Mouse (Mus musculus): ENCODE data around the gene Rbms1.

Rbms1 gene

DNA sequence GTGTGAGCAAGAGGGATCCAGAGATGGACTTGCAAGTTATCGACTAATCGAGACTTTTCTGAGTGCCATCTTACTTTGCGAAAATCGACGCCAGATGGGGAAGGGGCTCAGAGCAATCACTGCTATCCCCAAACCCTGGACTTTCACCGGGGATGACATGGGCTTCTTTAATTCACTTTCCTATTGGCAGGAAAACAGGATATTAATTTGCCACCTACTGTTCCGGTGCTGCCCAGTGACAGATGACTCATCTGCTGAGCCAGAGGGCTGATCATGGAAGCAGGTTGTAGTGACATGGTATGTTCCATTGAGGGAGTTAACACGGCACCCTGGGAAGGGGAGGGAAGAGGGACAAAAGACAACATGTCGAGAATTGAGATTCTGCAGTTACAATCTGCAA, 206.8 kb downstream of the Rbms1 start:
- DNase-seq (ENCODE audit: low spot score) = no peak

DNA sequence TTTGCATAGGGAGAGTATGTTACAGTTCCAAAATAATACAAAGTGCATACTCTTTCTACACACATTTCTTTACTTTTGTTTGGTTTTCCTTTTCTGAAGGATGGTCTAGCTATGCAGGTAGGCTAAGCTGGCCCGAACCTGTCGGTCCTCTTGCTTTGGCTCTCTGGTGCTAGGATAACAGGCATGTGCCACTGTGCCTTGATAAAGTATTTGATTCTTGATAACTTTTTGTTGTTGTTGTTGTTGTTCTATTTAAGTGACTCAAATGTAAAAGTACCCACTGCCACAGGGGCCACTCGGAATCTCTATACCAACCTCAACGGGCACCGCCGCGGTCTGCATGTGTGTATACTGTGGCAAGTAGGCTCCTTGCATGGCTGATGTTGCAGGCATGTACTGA, 207.9 kb downstream of the Rbms1 start:
- DNase-seq (ENCODE audit: low spot score) = no peak

DNA sequence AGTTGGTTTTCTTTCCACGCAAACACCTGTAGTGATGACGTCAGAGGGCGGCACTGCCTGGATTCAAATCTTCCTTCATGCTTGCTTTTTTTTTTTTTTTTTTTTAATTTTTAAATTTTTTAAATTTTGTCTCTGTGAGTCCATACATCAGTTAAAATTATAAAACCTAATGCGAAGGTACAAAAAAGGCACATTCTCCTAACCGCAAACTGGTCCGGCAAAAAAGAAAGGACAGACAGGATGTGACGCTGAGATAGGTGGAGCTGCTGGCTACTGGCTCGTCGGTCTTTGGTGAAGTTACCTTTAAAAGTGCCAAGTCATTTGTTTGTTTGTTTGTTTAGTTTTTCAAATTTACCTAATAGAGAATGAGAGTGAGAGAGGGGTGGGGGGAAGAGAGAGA, 211.7 kb downstream of the Rbms1 start:
- no peak for DNase-seq (ENCODE audit: low spot score)

DNA sequence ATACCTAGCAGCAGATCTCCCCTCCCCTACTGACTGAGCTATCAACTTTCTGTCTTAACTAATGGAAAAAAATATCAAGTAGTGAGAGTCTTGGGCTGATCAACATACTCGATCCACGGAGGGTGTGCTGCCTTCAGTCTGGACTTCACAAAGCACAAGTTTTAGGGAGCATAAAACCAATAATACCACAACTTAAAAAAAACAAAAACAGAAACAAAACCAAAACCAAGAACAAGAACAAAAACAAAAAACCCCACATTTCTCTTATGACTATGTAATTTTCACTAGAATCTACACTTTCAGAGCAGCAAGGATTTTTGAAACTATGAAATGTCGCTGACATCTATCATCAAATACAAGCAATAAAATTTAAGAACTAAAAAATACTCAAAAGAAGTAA, 212.4 kb downstream of the Rbms1 start:
- DNase-seq (ENCODE audit: low spot score) = no peak

DNA sequence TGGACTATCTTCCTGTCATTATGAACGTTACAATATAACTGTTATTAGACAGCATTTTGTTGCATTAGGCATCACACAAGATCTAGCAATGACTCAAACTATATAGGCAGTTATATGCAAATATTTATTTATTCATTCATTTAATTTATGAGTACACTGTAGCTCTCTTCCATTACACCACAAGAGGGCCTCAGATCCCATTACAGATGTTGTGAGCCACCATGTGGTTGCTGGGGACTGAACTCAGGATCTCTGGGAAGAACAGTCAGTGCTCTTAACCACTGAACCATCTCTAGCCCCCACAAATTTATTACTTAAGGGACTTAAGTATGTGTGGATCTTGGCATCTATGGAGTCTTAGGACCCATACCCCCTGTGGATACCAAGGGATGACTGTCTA, 214.4 kb downstream of the Rbms1 start:
- no peak for DNase-seq (ENCODE audit: low spot score)

DNA sequence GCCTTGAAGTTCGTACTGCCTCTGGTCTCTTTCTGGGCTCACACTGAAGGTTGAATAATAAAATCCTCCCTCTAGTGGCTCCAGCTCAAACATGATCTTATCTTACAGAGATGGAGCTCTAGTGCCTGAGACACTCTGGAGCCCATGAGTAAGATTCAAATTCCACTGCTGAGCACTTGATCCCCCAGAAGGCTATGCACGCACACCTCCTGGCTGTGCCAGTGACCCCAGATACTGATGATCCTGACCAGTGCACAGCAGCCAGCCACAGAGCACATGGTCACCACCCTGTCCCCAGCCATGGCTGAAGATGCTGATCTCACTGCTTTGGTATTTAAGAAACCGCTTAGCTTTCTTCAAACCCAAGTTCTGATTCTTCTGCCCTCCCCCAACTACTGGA, 215.4 kb downstream of the Rbms1 start:
- DNase-seq (ENCODE audit: low spot score) = no peak

DNA sequence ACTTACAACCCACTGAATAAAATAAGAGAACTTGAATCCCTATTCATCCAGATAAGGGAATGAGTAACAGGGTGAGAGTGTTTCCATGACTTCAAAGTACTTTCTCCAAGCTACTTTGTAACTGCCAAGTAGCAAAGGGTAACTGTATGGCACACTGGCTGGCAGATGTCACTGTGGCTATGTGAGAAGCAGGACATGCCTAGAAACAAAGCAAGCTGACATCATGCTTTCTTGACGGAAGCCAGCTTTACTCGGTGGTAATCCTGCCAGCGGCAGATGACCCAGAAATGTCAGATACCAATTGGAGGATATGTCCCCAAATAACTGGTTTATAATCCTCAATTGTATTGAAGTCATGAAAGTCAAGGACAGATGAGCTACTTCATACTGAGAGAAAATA, 218.3 kb downstream of the Rbms1 start:
- DNase-seq (ENCODE audit: low spot score) = no peak

DNA sequence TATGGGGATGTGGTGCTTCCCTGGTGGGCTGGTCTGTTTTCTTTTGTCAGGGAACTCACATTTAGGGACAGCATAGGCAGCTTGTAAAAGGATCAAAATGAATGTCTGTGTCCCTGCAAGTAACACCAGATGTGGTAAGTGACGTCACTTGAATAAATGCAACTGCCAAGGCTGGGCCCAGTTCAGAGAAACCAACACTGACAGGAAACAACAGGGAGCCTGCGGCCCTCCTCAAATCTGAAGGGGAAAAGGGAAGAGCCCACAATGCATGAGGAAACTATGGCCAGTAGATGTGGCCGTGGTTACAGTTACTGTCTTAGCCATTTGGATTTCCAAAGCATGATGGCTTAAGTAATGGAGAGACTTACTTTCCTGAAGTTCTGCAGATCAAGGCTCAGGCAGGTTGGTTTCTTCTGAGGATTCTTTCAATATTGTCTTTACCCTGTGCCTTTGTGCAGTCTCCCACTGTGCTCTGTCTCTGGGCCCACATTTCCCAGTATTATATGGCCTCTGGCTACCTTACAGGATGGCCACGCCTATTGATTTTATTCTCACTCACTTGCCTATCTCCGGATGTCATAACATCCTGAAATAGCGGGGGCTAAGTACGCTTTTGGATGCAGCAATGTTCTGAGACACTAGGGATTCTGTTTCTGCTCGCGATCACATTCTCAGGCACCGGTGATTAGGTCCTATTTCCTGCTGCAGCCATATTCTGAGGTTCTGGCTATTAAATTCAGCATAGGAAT, 223.4 kb downstream of the Rbms1 start:
- no peak for DNase-seq (ENCODE audit: low spot score)

DNA sequence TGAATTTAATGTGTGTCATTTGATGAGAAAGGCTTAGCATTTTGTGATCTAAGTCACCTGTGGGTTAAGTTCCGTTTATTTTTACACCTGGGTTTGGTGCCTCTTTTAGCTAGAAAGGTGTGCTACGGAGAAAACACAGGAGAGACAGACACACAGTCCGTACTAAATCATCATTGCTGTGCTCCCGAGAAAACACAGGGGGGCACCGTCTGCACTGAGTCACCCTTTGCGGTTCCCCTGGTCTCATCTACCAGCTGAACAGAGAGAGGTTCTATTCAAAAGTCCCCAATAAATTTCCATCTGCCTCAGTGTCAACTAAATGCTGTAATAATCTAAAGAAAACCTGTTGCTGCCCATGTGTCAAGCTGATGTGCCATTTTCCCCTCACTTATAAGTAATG, 232.1 kb downstream of the Rbms1 start:
- no peak for DNase-seq (ENCODE audit: low spot score)

DNA sequence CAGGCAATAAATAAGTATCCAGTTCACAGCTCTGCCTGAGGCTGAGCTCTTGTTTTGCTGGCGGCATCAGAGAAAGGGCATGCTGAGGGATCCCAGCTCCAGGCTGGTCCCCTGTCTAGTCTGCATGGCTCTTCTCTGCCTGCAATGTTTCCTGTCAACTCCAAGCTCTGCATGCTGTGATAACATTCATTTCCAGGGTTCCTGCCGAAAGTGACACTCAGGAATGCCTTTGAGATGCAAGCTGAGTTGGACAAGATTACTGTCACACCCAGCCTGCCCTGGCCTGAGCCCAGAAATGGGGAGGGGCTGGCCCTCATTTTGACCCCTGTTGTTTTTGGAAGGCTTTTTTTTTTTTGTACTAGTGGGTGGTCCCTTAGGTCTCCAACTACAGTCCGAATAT, 233.0 kb downstream of the Rbms1 start:
- no peak for DNase-seq (ENCODE audit: low spot score)

DNA sequence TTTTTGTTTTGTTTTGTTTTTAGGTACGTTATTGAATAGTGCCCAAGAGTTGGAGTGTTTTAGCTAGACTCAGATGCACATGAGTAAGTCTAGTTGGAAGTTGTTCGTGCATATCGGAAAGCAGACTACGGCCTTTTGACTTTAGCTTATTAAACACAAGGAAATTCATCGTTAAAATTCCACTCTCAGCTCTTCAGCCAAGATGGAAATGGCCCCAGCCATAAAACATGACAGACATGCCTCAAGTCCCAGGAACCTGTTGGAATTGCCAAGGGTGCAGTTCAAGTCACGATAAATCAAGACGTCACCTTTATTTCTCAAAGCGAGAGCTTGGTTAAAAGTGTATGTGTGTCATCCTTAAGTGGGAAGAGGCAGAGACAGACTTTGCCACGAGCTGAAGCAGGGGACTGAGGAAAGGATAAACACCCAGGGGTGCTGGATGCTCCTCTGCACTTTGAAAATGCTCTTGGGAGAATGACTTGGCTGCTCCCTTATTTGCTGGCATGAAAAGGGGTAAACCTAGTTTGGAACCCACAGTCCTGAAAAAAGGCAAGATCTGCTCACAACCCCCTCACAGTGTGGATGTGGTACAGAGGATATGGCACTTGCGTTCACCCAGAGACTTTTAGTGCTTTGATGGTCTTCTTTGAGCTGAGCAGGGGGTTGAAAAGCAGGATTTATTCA, 233.9 kb downstream of the Rbms1 start:
- DNase-seq (ENCODE audit: low spot score) = no peak

DNA sequence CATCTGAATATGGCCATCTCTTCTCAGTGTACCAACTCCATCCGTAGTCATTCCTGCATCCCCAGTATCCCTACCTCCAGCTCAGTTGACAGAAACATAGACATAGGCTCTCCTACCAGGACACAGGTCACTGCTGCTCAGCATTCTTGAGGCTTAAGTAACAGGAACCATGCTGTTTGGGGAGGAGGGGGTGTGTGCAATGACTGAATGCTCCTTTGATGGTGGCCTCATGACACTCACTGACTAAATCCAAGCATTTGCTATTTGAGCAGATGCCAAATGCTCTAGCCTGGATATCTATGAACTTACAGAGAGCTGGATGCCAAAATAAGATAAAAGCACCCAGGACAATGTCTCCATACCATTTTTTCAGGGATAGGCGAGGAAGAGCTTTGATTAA, 238.3 kb downstream of the Rbms1 start:
- DNase-seq (ENCODE audit: low spot score) = no peak

DNA sequence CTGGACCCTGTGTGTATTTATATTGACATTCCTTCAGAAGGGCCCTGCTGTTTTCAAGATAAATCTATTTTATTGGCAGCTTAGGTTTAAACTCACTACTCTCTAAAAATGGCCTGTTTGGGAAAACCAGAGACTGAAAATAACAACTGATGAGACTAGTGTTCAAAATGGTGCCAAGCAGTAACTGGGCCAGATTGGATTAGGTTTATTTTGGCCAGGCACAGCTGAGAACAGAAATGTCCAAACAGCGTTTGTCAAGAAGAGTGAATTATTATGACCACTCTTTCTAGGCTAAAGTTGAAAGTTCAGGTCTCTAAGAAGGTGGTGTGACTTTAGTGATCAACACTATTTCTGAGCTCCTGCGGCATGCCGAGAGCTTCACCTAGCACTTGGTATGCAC, 240.0 kb downstream of the Rbms1 start:
- DNase-seq (ENCODE audit: low spot score) = no peak

DNA sequence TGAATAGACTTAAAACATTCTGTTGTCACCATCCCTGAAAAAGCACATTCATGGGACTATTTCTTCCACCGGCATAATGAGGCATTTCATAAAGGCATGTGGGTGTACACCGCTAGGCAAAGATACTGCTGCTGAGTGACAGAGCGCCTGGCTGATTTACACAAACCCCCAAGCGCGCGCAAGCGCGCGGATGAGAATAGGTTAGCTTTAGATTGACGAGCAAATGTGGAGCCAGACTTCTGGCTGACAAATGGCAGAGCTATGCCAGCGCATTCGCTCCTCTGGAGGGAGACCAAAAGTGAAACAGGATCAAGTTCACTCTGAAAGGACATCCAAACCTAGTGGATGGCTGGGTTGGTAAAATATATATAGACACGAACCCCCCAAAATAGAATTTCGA, 240.5 kb downstream of the Rbms1 start, which contains the start of gene Itgb6:
Gene Itgb6 (minus strand): TSS at position 130 of the 400 bp plus-strand sequence.
- no peak for DNase-seq (ENCODE audit: low spot score)

DNA sequence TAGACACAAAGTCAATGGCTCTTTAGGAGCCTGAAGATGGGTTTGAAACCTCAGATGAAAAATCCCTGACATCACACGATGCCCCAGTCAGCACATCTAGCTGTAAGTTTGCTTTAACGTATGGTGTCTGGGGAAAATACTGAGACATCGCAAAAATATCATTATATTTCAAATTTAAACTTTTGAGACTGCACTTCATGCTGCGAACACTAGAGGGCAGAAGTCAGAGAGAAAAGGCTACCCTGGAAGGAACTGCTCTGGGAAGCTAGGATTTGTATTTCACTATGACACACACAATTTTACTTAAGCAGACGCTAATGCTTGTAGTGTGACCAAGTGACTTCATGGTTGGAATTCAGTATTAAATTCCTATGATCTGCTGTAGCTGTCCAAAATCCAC, 242.1 kb downstream of the Rbms1 start:
- no peak for DNase-seq (ENCODE audit: low spot score)

DNA sequence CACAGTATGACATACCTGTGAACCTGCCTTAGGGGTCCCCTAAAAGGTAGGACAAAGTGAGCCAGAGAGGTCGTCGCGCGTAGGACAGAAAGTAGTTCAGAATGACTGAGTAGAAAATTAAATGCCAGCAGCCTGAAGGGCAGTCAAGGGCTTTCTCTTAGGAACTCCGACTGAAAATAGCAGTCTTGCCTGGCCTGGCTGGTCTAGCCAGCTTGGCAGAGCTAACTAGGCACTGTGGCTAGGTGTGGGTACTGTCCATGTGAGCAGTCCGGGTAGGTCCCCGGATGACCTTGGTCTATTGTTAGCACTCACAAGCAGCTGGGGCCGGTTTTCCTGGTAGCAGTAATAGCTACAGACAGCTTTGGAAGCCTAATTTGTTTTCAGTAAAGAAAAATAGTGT, 242.8 kb downstream of the Rbms1 start:
- DNase-seq (ENCODE audit: low spot score) = no peak

DNA sequence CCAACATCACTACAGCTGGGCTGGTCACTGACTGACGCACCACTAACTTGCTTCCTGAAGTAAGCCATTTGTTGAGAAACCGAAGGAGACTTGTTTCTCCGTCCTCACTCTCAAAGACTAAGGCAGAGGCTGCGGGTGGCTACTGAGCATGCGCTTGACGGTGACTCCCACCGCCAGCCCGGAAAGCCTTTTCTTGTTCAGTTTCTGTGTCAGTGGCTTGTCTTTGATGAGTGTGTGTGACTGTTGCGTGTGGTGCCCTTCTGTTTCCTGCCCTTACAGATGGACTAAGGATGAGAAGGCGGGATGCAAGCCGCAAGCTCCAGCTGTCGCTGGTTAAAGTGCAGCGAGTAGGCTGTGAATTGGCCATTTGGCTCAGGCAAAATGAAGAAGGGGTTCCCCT, 245.6 kb downstream of the Rbms1 start:
- DNase-seq (ENCODE audit: low spot score) = no peak

DNA sequence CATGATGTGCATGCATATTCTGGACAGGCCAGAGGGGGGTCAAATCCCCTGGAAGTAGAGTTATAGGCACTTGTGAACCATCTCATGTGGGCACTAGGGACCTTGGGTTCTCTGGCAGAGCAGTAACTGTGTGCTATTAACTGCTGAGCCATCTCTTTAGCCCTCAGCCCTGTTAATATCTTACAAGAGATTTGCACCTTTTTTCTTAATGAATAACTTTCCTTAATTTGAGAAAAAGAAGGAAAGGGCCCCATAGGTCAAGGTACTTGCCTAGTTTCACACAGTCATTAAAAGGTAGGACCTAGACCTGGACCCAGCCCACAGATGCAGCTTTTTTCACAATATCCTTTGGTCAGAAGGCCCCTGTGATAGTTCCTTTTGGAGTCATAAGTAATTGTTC, 246.4 kb downstream of the Rbms1 start:
- no peak for DNase-seq (ENCODE audit: low spot score)

DNA sequence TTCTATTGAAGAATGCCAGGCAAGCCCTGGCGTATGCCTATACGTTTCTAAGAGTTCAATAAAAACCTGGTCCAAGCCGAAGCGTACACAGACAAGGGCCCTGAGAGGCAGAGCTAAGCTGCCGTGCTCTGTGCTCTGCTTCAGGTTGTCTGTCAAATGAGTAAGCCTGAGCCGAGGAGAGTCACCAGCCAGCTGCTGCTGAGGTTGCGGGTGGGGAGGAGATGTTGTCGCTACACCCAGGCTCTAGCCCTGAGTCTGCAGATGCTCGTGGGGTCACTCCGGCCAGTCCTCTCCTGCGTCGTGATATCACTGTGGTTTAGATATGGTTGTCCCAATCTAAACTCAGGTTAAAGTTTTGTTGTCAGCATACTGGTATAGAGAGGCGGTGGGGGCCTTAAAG, 247.2 kb downstream of the Rbms1 start:
- no peak for DNase-seq (ENCODE audit: low spot score)

DNA sequence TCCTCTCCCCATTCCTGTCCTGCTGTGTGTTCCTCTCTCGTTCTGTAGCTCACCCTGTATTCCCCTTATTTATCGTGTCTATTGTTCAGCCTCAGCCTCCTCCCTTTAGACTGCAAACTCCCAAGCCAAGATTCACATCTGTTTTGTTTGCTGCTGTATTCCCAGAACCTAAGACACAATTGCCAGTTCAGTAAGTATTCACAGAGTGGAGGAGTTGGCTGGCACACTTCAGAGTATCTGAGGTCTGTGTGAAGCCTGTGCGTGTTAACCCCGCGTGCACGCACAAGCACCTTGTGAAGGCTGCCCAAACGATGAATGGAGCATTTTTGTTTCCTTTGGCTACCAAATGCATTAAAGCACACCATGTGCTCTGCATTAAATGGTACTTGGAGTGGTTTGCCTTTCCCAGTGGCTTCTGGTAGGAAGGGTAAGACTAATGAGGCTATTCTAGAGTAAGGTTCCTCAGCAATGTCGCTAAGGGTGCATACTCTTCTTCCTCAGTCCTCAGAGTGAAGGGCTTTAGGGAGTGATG, 248.0 kb downstream of the Rbms1 start:
- DNase-seq (ENCODE audit: low spot score) = no peak

DNA sequence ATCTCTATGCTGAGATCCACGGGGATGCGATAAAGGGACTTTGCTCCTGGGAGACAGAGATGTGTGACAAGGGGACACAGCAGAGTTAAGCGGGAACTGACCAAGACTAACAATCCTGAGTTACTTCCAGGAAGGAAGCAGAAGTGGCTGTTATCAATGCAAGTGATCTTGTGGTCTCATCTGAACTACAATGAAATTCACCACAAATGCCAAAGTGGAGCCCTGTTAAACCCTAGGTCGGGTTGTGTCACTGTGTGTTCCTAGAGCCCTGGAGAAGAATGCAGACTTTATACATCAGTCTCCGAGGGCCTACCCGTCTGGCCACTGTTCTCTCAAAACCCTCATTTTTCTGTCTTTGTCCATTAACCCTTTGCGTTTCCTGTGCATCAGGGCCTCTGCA, 248.5 kb downstream of the Rbms1 start:
- DNase-seq (ENCODE audit: low spot score) = no peak

DNA sequence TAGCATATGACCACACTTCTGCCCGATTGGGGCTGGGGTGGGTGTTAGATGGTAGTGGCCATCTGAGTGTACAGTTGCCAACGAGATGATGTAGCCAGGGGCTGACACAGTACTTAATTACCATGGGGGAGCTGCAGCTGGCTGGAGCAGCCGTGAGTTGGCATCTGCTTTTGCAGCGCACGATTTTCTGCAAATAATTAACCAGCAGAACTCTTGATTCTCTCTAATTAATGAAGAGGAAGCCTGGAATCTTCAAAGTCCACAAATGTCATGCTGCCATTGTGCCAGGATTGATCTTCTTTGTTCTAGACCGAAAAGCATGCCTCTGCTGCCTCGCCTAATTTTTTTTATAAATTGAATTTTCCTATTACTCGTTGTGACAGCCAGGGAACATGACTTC, 249.1 kb downstream of the Rbms1 start:
- no peak for DNase-seq (ENCODE audit: low spot score)

DNA sequence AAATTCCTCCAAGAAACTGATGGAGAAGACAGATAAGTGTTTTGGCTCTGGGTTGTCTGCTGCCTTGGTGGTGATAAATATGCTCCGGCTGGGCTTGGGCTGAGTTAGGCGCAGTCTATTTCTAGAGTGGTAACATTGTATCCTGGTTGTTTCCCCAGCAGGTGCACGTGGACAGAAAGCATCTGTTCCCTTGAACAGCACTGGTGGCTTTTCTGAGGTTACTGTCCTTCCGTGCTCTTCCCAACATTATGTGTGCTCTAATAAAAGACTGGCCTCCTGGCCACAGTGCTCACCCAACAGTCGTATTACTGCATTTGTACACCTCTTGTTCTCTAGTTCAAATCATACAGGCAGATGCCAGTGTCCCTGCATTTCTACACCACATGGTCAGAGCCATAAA, 250.1 kb downstream of the Rbms1 start:
- DNase-seq (ENCODE audit: low spot score) = no peak

DNA sequence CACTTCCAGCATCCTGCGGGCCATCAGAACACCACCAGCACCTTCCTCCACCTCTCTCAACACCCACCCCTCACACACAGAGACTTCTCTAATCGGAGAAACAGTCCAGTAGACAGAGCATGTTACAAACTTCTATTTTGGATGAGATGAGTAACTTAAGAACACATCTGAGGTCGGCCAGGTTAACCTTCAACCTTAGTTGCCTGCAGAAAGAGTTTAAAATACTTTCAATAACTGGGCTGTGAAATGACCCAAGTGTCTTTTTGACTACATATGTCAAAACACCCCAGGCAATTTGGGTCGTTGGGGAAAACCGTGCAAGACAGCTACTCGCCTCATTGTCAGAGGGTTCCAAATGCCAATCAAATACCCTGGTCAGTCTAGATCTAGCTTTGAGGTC, 250.5 kb downstream of the Rbms1 start:
- no peak for DNase-seq (ENCODE audit: low spot score)

Measured in urinary bladder, postnatal 10 days (tissue).